Mouse (Mus musculus) liver (tissue): ENCODE results near the gene Siah2.

Experiments used
- DNase-seq: peaks from one replicate; pipeline ENCODE4 v3.0.0-alpha.2; 2020; ENCODE audit warnings: mixed read lengths

Siah2 gene

DNA sequence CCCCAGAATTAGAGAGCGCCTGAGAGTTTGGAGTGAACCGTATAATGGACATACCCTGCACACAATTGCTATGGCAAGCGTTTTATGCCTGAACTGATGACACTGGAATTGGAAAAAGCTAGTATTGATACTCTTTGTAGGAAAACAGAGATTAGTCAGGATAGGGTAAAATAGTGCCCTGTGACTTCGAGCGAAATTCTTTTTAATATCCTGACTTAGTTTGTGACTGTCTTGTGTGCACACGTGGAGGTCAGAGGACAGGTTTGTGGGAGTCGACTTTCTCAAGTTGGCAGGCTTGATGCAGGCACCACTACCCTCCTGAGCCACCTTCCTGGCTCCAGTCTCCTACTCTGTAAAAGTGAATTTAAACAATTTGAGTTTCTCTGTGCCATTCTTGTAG, 1.1 kb upstream of the Siah2 start:
- no peak for DNase-seq

DNA sequence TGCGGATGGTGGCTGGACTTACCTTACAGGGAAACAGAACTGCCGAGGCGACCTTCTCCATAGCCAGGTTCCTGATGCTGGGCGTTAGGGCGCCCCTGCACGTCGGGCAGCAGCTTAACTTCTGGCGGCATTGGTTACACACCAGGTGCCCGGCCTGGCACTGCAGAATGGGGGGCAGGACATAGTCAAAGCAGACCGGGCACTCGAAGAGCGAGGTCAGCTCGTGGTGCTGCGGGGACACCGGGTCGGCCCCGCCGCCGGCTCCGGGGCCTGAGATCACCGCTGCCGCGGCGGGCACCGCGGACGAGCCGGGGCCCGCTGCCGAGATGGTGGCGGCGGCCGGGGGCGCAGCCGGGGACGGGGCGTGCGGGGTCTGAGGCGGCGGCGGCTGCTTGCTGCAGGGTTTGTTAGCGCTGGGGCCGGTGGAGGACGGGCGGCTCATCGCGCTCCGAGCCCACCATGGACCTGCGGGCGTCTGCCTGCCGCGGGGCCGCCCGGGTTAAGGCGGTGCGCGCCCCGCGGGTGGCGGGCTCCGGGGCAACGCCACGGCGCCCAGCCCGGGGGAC, 743 bp downstream of the Siah2 start:
- DNase-seq: peak; percentile 25

- DNase-seq: peak; percentile 56
These were observed 1.4 kb downstream of the Siah2 start for GRCm38 (mm10) chr3:58690619-58691373.

GRCm38 (mm10) chr3:58689721-58690120, 2.5 kb downstream of the Siah2 start:
- DNase-seq: no peak

DNA sequence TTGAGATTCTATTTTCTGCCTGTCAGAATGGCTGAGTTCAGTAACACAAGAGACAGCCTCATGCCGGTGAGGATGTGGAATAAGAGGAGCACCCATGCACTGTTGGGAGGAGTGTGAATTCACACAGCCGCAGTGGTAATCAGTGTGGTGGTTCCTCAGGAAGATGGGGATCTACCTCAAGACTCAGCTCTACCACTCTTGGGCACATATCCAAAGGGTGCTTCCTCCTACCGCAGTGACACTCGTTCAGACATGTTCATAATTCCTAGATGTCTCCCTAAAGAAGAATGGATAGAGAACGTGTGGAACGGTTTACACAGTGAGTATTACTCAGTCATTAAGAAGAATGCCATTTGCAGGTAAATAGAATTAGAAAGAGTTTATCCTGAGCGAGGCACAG, 3.1 kb downstream of the Siah2 start:
- no peak for DNase-seq

DNA sequence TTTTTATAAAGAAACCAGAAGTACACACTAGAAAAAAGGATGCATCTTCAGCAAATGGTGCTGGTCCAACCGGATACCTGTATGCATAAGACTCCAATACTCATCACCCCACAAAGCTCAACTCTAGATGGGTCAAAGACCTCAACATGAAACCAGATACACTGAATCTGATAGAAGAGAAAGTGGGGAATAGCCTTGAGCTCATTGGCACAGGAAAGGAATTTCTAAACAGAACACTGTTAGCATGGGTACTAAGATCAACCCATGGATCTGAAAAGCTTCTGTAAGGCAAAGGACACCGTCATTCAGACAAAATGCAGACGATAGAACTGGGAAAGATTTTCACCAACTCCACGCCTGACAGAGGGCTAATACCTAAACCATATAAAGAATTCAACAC, 3.6 kb downstream of the Siah2 start:
- DNase-seq: no peak

- DNase-seq: no peak
These were observed 5.3 kb downstream of the Siah2 start for GRCm38 (mm10) chr3:58686922-58687284.

DNA sequence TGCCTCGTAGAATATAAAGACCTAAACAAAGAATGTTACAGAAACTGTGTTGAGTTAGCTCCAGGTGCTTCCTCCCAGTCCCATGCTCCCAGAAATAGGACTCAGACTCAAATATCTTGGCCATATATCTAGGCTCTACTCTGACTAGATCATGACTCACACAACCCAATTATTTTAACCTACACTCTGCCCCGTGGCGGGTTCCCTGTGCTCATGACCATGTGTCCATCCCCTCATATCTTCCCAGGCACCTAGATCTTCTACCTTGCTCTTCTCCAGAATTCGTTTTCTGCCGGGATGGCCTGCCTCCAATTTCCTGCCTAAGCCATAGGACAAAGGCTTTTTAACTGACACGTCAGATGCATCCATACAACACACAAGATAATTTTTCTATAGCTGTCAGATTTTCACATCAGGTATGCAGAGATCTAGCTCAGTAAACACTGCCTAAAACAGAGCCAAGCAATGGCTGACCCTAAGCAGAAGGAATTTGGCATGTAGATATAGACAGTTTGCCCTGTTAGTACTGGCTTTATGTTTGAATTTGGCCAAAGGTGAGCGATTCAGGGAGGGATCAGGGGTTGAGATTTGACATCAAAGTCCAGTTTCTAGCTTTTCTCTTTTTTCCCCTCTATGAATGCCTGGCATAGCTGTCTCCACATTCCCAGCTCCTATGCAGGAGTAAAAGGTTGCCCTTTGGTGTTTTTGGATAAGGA, 5.8 kb downstream of the Siah2 start:
- DNase-seq: no peak

- DNase-seq: no peak
These were observed 6.8 kb downstream of the Siah2 start for GRCm38 (mm10) chr3:58685396-58685795.

- DNase-seq: no peak
These were observed 8.9 kb downstream of the Siah2 start for GRCm38 (mm10) chr3:58683346-58683745.

GRCm38 (mm10) chr3:58682336-58682735, 9.9 kb downstream of the Siah2 start:
- DNase-seq: no peak

DNA sequence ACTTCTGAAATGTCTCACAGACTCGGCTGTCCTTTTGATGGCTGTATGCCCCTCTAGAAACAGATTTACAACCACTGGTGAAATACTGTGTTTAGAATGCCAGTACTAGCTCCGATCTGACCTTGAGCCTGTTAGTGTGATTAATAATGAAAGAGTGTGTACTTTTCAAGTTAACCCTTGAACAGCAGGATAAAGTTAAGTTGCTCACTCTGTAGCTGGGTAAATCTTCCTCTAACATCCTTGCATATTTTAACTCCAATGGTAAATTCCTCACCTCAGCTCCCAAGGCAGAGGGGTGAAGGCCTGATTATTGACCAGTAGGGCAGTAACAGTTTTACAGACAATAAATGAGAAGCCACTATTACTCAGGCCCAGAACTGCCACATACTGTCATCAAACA, 10.4 kb downstream of the Siah2 start:
- no peak for DNase-seq

- DNase-seq: no peak
These were observed 11.1 kb downstream of the Siah2 start for GRCm38 (mm10) chr3:58680943-58681637.

- DNase-seq: no peak
These were observed 12.2 kb downstream of the Siah2 start for GRCm38 (mm10) chr3:58679996-58680395.

GRCm38 (mm10) chr3:58678905-58679304, 13.3 kb downstream of the Siah2 start:
- no peak for DNase-seq

GRCm38 (mm10) chr3:58678384-58678783, 13.8 kb downstream of the Siah2 start:
- no peak for DNase-seq

GRCm38 (mm10) chr3:58677615-58678014, 14.6 kb downstream of the Siah2 start:
- no peak for DNase-seq

GRCm38 (mm10) chr3:58673295-58673694, 18.9 kb downstream of the Siah2 start:
- no peak for DNase-seq

- DNase-seq: no peak
These were observed 19.6 kb downstream of the Siah2 start for GRCm38 (mm10) chr3:58672481-58673183.

DNA sequence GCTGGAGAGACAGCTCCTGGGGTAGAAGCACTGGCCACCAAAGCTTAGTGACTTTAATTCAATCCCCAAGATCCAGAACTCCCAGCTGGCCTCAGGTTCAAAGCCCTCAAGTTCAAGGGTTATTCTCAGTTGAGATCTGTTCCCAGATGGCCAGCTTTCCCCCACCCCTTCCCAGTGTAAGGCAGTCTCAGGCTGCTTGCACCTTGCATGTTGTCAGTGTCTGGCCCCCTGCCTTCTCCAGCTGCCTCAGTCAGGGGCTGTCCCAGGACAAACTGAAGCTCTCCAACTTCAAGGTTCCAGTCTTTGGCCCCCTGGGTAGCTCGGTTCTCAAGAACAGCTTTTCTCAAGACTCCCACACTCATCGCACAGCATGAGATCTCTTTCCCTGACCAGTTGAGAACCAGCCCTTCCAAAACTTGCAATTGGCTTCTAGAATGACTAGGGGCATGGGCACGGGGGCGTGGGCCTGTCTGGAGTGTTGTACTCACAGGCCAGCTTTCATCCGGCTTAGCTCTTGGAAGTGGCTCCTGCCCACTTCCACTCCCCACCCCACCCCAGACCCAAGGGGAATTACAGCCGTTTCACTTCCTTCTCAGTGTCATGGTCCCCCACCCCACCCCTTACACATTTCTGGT, 20.5 kb downstream of the Siah2 start:
- peak; percentile 11 for DNase-seq

DNA sequence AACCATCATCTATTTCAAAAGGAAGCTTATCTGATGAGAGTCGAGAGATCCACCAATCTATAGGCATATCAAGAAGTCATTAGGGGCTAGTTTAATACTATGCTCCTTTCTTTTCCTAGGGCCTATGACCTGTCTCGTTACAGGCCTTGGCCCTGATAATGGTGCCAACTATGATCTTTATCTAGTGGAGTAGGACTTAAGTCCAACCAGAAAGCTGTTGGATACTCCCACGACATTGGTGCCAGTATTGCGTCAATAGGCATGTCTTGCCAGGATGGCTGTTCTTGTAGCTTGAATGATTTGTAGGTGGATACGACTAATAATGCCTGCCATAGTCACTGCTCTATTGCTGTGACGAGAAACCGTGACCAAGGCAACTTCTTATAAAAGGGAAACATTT, 28.2 kb downstream of the Siah2 start:
- no peak for DNase-seq

DNA sequence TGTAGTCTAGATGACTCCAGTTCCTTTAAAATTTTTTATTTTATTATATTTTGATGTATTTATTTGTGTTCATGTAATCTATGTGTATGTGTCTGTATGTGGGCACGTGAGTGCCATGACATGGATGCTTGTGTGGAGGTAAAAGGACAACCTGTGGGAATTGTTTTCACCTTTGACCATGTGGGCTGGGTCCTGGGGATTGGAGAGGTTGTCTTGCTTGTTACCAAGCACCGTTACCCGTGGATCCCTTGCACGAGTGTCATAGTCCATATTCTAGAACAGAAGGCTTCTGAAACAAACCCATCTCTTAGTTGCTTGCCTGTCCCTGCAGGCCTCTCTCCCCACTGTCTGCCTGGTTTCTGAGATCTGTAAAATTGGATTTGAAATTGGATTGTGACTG, 31.6 kb downstream of the Siah2 start:
- no peak for DNase-seq
